Mouse (Mus musculus): ENCODE results near the gene Fli1. TPM values are rescaled to one million over a fixed set of nuclear protein-coding genes. Genes with fewer than 3 reads are reported as not detected.
A peak's percentile ranks its signal among the peaks of the same experiment; 100 is the strongest.

The Fli1 gene
- polyA plus RNA-seq, 1 experiment from 2014 or later: 7.9 TPM

- WGBS: 75% methylated on average over 4 of the region's 4 CpGs
- no peak overlapping the region for H3K4me3 ChIP-seq (replicated peaks)
- H3K9me3 ChIP-seq (replicated peaks): no peaks in the 10 kb centered on the region
- no peaks in the 10 kb centered on the region; the same call in 1 of the 2 replicates for H3K27me3 ChIP-seq (replicated peaks)
- H3K9ac ChIP-seq (replicated peaks): no peak overlapping the region
- no peak overlapping the region for H3K27ac ChIP-seq (replicated peaks)
- H3K4me2 ChIP-seq: no peak overlapping the region
- no peaks in the 10 kb centered on the region for H3K36me3 ChIP-seq
- H3K4me1 ChIP-seq: peaks cover 13% of the 10 kb centered on the region
- no peak for ATAC-seq (ENCODE audit: low FRiP score)
Observed at GRCm38 (mm10) chr9:32493588-32494423, 48.9 kb downstream of the Fli1 start.

GRCm38 (mm10) chr9:32492753-32493152 lies 49.9 kb downstream of the Fli1 start:
- Histone ChIP-seq H3K36me3 (no peaks in the 10 kb centered on the region), H3K4me2 (no peak overlapping the region), H3K9me3 (replicated peaks) (no peaks in the 10 kb centered on the region), H3K4me3 (replicated peaks) (no peak overlapping the region), H3K9ac (replicated peaks) (no peak overlapping the region), H3K27ac (replicated peaks) (no peak overlapping the region), H3K27me3 (replicated peaks) (no peaks in the 10 kb centered on the region; the same call in 1 of the 2 replicates), H3K4me1 (peaks cover 13% of the 10 kb centered on the region)
- no peak for ATAC-seq (ENCODE audit: low FRiP score)
- WGBS: 86% methylated on average over 2 of the region's 2 CpGs

- Histone ChIP-seq H3K9me3 (replicated peaks) (no peaks in the 10 kb centered on the region), H3K27ac (replicated peaks) (no peak overlapping the region), H3K9ac (replicated peaks) (no peak overlapping the region), H3K36me3 (no peaks in the 10 kb centered on the region), H3K4me2 (no peak overlapping the region), H3K4me1 (peaks cover 13% of the 10 kb centered on the region), H3K4me3 (replicated peaks) (no peak overlapping the region), H3K27me3 (replicated peaks) (no peaks in the 10 kb centered on the region; the same call in 1 of the 2 replicates)
- 88% methylated on average over 2 of the region's 2 CpGs for WGBS
- ATAC-seq (ENCODE audit: low FRiP score): no peak
Observed at GRCm38 (mm10) chr9:32491484-32491883, 51.2 kb downstream of the Fli1 start.

- H3K9me3 ChIP-seq (replicated peaks): no peaks in the 10 kb centered on the region
- no peaks in the 10 kb centered on the region for H3K36me3 ChIP-seq
- H3K4me2 ChIP-seq: no peak overlapping the region
- H3K27me3 ChIP-seq (replicated peaks): no peaks in the 10 kb centered on the region
- H3K4me1 ChIP-seq: peaks cover 5% of the 10 kb centered on the region; the same call in 1 of the 2 replicates
- WGBS: 87% methylated on average over 4 of the region's 4 CpGs
- ATAC-seq (ENCODE audit: low FRiP score): no peak
- H3K4me3 ChIP-seq (replicated peaks): no peak overlapping the region
- H3K27ac ChIP-seq (replicated peaks): no peak overlapping the region
- no peak overlapping the region for H3K9ac ChIP-seq (replicated peaks)
Observed at GRCm38 (mm10) chr9:32489794-32490358, 52.8 kb downstream of the Fli1 start.

GRCm38 (mm10) chr9:32489315-32489714 lies 53.3 kb downstream of the Fli1 start:
- Histone ChIP-seq H3K27ac (replicated peaks) (no peak overlapping the region), H3K4me1 (no peaks in the 10 kb centered on the region), H3K36me3 (no peaks in the 10 kb centered on the region), H3K27me3 (replicated peaks) (no peaks in the 10 kb centered on the region), H3K4me3 (replicated peaks) (no peak overlapping the region), H3K9ac (replicated peaks) (no peak overlapping the region), H3K9me3 (replicated peaks) (no peaks in the 10 kb centered on the region), H3K4me2 (no peak overlapping the region)
- WGBS: 68% methylated on average over 4 of the region's 4 CpGs
- no peak for ATAC-seq (ENCODE audit: low FRiP score)

- no peak for ATAC-seq (ENCODE audit: low FRiP score)
- H3K27ac ChIP-seq (replicated peaks): no peak overlapping the region
- no peaks in the 10 kb centered on the region for H3K9me3 ChIP-seq (replicated peaks)
- H3K27me3 ChIP-seq (replicated peaks): no peaks in the 10 kb centered on the region
- H3K4me2 ChIP-seq: no peak overlapping the region
- no peaks in the 10 kb centered on the region for H3K4me1 ChIP-seq
- H3K4me3 ChIP-seq (replicated peaks): no peak overlapping the region
- H3K9ac ChIP-seq (replicated peaks): no peak overlapping the region
- H3K36me3 ChIP-seq: no peaks in the 10 kb centered on the region
Observed at GRCm38 (mm10) chr9:32488627-32489026, 54.0 kb downstream of the Fli1 start.

GRCm38 (mm10) chr9:32487823-32488222 lies 54.8 kb downstream of the Fli1 start:
- ATAC-seq (ENCODE audit: low FRiP score): no peak
- no peaks in the 10 kb centered on the region for H3K27me3 ChIP-seq (replicated peaks)
- WGBS: 97% methylated on average over 5 of the region's 5 CpGs

GRCm38 (mm10) chr9:32487401-32487800 lies 55.3 kb downstream of the Fli1 start:
- Histone ChIP-seq H3K36me3 (no peaks in the 10 kb centered on the region), H3K4me1 (no peaks in the 10 kb centered on the region), H3K9me3 (replicated peaks) (no peaks in the 10 kb centered on the region), H3K4me3 (replicated peaks) (no peak overlapping the region), H3K4me2 (no peak overlapping the region), H3K9ac (replicated peaks) (no peak overlapping the region), H3K27me3 (replicated peaks) (no peaks in the 10 kb centered on the region), H3K27ac (replicated peaks) (no peak overlapping the region)
- no peak for ATAC-seq (ENCODE audit: low FRiP score)
- WGBS: 80% methylated on average over 4 of the region's 4 CpGs

More at GRCm38 (mm10) chr9:32487823-32488222, 54.8 kb downstream of the Fli1 start:
- Histone ChIP-seq H3K4me2 (no peak overlapping the region), H3K4me1 (no peaks in the 10 kb centered on the region), H3K9ac (replicated peaks) (no peak overlapping the region), H3K36me3 (no peaks in the 10 kb centered on the region), H3K4me3 (replicated peaks) (no peak overlapping the region), H3K27ac (replicated peaks) (no peak overlapping the region), H3K9me3 (replicated peaks) (no peaks in the 10 kb centered on the region)

- H3K4me1 ChIP-seq: peaks cover 5% of the 10 kb centered on the region; the same call in 1 of the 2 replicates
- no peak overlapping the region for H3K4me2 ChIP-seq
- no peak for ATAC-seq (ENCODE audit: low FRiP score)
- WGBS: 83% methylated on average over 5 of the region's 5 CpGs
- H3K4me3 ChIP-seq (replicated peaks): no peak overlapping the region
- no peaks in the 10 kb centered on the region for H3K27me3 ChIP-seq (replicated peaks)
- no peak overlapping the region for H3K27ac ChIP-seq (replicated peaks)
- H3K36me3 ChIP-seq: no peaks in the 10 kb centered on the region
- H3K9ac ChIP-seq (replicated peaks): no peak overlapping the region
- no peaks in the 10 kb centered on the region for H3K9me3 ChIP-seq (replicated peaks)
Observed at GRCm38 (mm10) chr9:32480418-32480817, 62.2 kb downstream of the Fli1 start.

- Histone ChIP-seq H3K36me3 (no peaks in the 10 kb centered on the region), H3K27ac (replicated peaks) (0 out of 2 replicates have a peak overlapping the region, but pooled peaks have one; percentile 1), H3K4me2 (no peak overlapping the region), H3K9me3 (replicated peaks) (no peaks in the 10 kb centered on the region), H3K9ac (replicated peaks) (no peak overlapping the region), H3K4me3 (replicated peaks) (no peak overlapping the region), H3K4me1 (peaks cover 5% of the 10 kb centered on the region; the same call in 1 of the 2 replicates), H3K27me3 (replicated peaks) (no peaks in the 10 kb centered on the region)
- ATAC-seq (ENCODE audit: low FRiP score): no peak
- WGBS: 64% methylated on average over 3 of the region's 3 CpGs
Observed at GRCm38 (mm10) chr9:32478799-32479198, 63.9 kb downstream of the Fli1 start.

GRCm38 (mm10) chr9:32478087-32478486 lies 64.6 kb downstream of the Fli1 start:
- no peaks in the 10 kb centered on the region for H3K36me3 ChIP-seq
- no peak overlapping the region for H3K9ac ChIP-seq (replicated peaks)
- no peak overlapping the region for H3K27ac ChIP-seq (replicated peaks)
- H3K4me3 ChIP-seq (replicated peaks): no peak overlapping the region
- H3K27me3 ChIP-seq (replicated peaks): no peaks in the 10 kb centered on the region
- no peak overlapping the region for H3K4me2 ChIP-seq
- ATAC-seq (ENCODE audit: low FRiP score): 0 out of 2 replicates have a peak, but pooled peaks have one; percentile 38
- H3K9me3 ChIP-seq (replicated peaks): no peaks in the 10 kb centered on the region
- WGBS: 34% methylated on average over 2 of the region's 2 CpGs
- H3K4me1 ChIP-seq: peaks cover 5% of the 10 kb centered on the region; the same call in 1 of the 2 replicates

GRCm38 (mm10) chr9:32476604-32477003 lies 66.1 kb downstream of the Fli1 start:
- no peak for ATAC-seq (ENCODE audit: low FRiP score)
- 91% methylated on average over 10 of the region's 10 CpGs for WGBS
- no peaks in the 10 kb centered on the region for H3K9me3 ChIP-seq (replicated peaks)

More at GRCm38 (mm10) chr9:32476604-32477003, 66.1 kb downstream of the Fli1 start:
- no peak overlapping the region for H3K9ac ChIP-seq (replicated peaks)
- no peak overlapping the region for H3K27ac ChIP-seq (replicated peaks)
- peaks cover 5% of the 10 kb centered on the region; the same call in 1 of the 2 replicates for H3K4me1 ChIP-seq
- H3K27me3 ChIP-seq (replicated peaks): no peaks in the 10 kb centered on the region
- no peak overlapping the region for H3K4me3 ChIP-seq (replicated peaks)
- no peak overlapping the region for H3K4me2 ChIP-seq
- no peaks in the 10 kb centered on the region for H3K36me3 ChIP-seq

Measured in neural tube, embryonic 15.5 days (tissue).